ENCODE assay signal across 10 mouse cellular contexts in genomic region chr9:108990462-108990820, GRCm38 (mm10). TPM values are rescaled to one million over a fixed set of nuclear protein-coding genes. Genes with fewer than 3 reads are reported as not detected.
DNase-seq lines count a peak whose midpoint lies in the region; ATAC-seq and TF ChIP-seq lines count a peak whose summit lies in the region.
"Had no signal": no experiment of that assay in that cellular context is flagged by ENCODE, and none has a peak within 500 bp of the region (broad histone marks: within the 10 kb centered on the region; RNA-seq: fewer than 3 reads in every experiment).

No protein-coding gene starts in this region.

- no peak overlapping the region for H3K4me3 ChIP-seq in hindbrain, embryonic 10.5 days
- H3K4me3 ChIP-seq in hindbrain, postnatal 0 days (ENCODE audit: low read length): no peak overlapping the region
- no peak overlapping the region for H3K4me3 ChIP-seq in midbrain, postnatal 0 days (ENCODE audit: low read depth, low read length)
- no peak overlapping the region for H3K4me3 ChIP-seq in midbrain, embryonic 13.5 days (replicated peaks)

- no peaks in the 10 kb centered on the region for H3K9me3 ChIP-seq in hindbrain, embryonic 10.5 days
- H3K9me3 ChIP-seq in hindbrain, postnatal 0 days (ENCODE audit: low read length): no peaks in the 10 kb centered on the region
- no peaks in the 10 kb centered on the region for H3K9me3 ChIP-seq in midbrain, postnatal 0 days (ENCODE audit: low read length)
- no peaks in the 10 kb centered on the region for H3K9me3 ChIP-seq in midbrain, embryonic 13.5 days

- no peak for TF ChIP-seq CTCF in hindbrain, postnatal 0 days (IDR thresholded peaks at IDR 0.05; ENCODE audit: low read depth)
- TF ChIP-seq CTCF in midbrain, postnatal 0 days (IDR thresholded peaks at IDR 0.05): no peak

- peak overlapping the region; percentile 89; the same call in 1 of the 2 replicates for H3K27ac ChIP-seq in hindbrain, embryonic 10.5 days
- no peak overlapping the region for H3K27ac ChIP-seq in hindbrain, postnatal 0 days
- peak overlapping the region; percentile 72; the same call in 1 of the 2 replicates for H3K27ac ChIP-seq in midbrain, postnatal 0 days (ENCODE audit: low read depth, low read length)
- no peak overlapping the region for H3K27ac ChIP-seq in midbrain, embryonic 13.5 days

- WGBS in hindbrain, embryonic 10.5 days: 68% methylated on average over 7 of the region's 7 CpGs
- WGBS in hindbrain, postnatal 0 days: 82% methylated on average over 7 of the region's 7 CpGs
- 76% methylated on average over 7 of the region's 7 CpGs for WGBS in midbrain, postnatal 0 days
- WGBS in midbrain, embryonic 13.5 days: 86% methylated on average over 7 of the region's 7 CpGs

- peaks cover 46% of the 10 kb centered on the region for H3K4me1 ChIP-seq in hindbrain, embryonic 10.5 days (replicated peaks)
- peaks cover 11% of the 10 kb centered on the region; the same call in 1 of the 2 replicates for H3K4me1 ChIP-seq in hindbrain, postnatal 0 days (ENCODE audit: insufficient read depth, low read length)
- H3K4me1 ChIP-seq in midbrain, postnatal 0 days (ENCODE audit: insufficient read depth, low read length): peaks cover 6% of the 10 kb centered on the region; the same call in 1 of the 2 replicates
- peaks cover 30% of the 10 kb centered on the region for H3K4me1 ChIP-seq in midbrain, embryonic 13.5 days (replicated peaks)

- H3K36me3 ChIP-seq in hindbrain, embryonic 10.5 days: no peaks in the 10 kb centered on the region
- no peaks in the 10 kb centered on the region for H3K36me3 ChIP-seq in hindbrain, postnatal 0 days (ENCODE audit: insufficient read depth, low read length)
- no peaks in the 10 kb centered on the region for H3K36me3 ChIP-seq in midbrain, postnatal 0 days (ENCODE audit: insufficient read depth, low read length)
- H3K36me3 ChIP-seq in midbrain, embryonic 13.5 days: no peaks in the 10 kb centered on the region

- H3K9ac ChIP-seq in hindbrain, postnatal 0 days (replicated peaks; ENCODE audit: low read length): no peak overlapping the region
- no peak overlapping the region for H3K9ac ChIP-seq in midbrain, postnatal 0 days (replicated peaks; ENCODE audit: low read length, poor library complexity, severe bottlenecking)
- H3K9ac ChIP-seq in midbrain, embryonic 13.5 days (replicated peaks): no peak overlapping the region

- no peaks in the 10 kb centered on the region for H3K27me3 ChIP-seq in hindbrain, embryonic 10.5 days (ENCODE audit: insufficient read depth, poor library complexity, severe bottlenecking)
- H3K27me3 ChIP-seq in hindbrain, postnatal 0 days (ENCODE audit: insufficient read depth, low read length): no peaks in the 10 kb centered on the region
- H3K27me3 ChIP-seq in midbrain, postnatal 0 days (ENCODE audit: insufficient read depth, low read length): no peaks in the 10 kb centered on the region
- H3K27me3 ChIP-seq in midbrain, embryonic 13.5 days: no peaks in the 10 kb centered on the region

- peak; percentile 40 to 48 for DNase-seq in adrenal gland, adult (ENCODE audit: inconsistent age in 2 of 2, low spot score in 1 of 2)
- DNase-seq in adrenal gland, postnatal 25 days: no peak
- no peak for DNase-seq in hindbrain, embryonic 10.5 days (ENCODE audit: low spot score)
- DNase-seq in hindbrain, postnatal 0 days (ENCODE audit: low spot score): no peak
- no peak for DNase-seq in midbrain, postnatal 0 days (ENCODE audit: low spot score)
- DNase-seq in yolk sac, embryonic 10.5 days (ENCODE audit: low spot score): no peak
- no peak for DNase-seq in adrenal gland, postnatal 36 days
- DNase-seq: gastrocnemius, postnatal 10 days; thymus, adult 18-20 months had no signal

- H3K4me2 ChIP-seq in hindbrain, postnatal 0 days (ENCODE audit: low read depth, low read length): no peak overlapping the region
- no peak overlapping the region for H3K4me2 ChIP-seq in midbrain, postnatal 0 days (ENCODE audit: low read depth, low read length, poor library complexity, severe bottlenecking)
- H3K4me2 ChIP-seq in midbrain, embryonic 13.5 days (replicated peaks): no peak overlapping the region

- no peak for ATAC-seq in hindbrain, postnatal 0 days
- no peak for ATAC-seq in midbrain, postnatal 0 days (ENCODE audit: low FRiP score)
- no peak for ATAC-seq in midbrain, embryonic 13.5 days

RNA-seq across cellular contexts. Expression of gene Pfkfb4, which starts 1.1 kb away (rescaled TPM):
- total RNA-seq in adrenal gland, postnatal 25 days (2021): 4.5 and 6.5 TPM in 2 replicates
- 11.9 and 17.6 TPM in 2 replicates for polyA plus RNA-seq in hindbrain, embryonic 10.5 days (2016; fragmentation: Nextera tagmentation; extraction: Ambion mirVana)
- total RNA-seq in hindbrain, postnatal 0 days (2014; rRNA removed): 58.3 and 63.1 TPM in 2 replicates
- 18.6 and 20.5 TPM in 2 replicates for polyA plus RNA-seq in hindbrain, postnatal 0 days (2015; fragmentation: Nextera tagmentation; extraction: Ambion mirVana)
- total RNA-seq in midbrain, postnatal 0 days (2014; rRNA removed): 46.1 and 51.7 TPM in 2 replicates
- polyA plus RNA-seq in midbrain, postnatal 0 days (2015; fragmentation: Nextera tagmentation; extraction: Ambion mirVana): 24.1 and 28.6 TPM in 2 replicates
- polyA plus RNA-seq in midbrain, embryonic 13.5 days (2015; fragmentation: Nextera tagmentation; extraction: Ambion mirVana): 24.4 and 30.6 TPM in 2 replicates
- 10 to 100 TPM in 1 of 2 experiments, 1 to 10 TPM in 1; 4.8 to 13.2 TPM for total RNA-seq in adrenal gland, postnatal 36 days (2021)

RNA-seq across cellular contexts. Expression of gene Ucn2, which starts 4.6 kb away (rescaled TPM):
- 0.82 TPM in 1 of 2 replicates, not detected in the other for total RNA-seq in adrenal gland, postnatal 25 days (2021)
- not detected in 2 replicates for polyA plus RNA-seq in hindbrain, embryonic 10.5 days (2016; fragmentation: Nextera tagmentation; extraction: Ambion mirVana)
- 0.58 TPM in 1 of 2 replicates, not detected in the other for total RNA-seq in hindbrain, postnatal 0 days (2014; rRNA removed)
- not detected in 2 replicates for polyA plus RNA-seq in hindbrain, postnatal 0 days (2015; fragmentation: Nextera tagmentation; extraction: Ambion mirVana)
- total RNA-seq in midbrain, postnatal 0 days (2014; rRNA removed): not detected in 2 replicates
- not detected in 2 replicates for polyA plus RNA-seq in midbrain, postnatal 0 days (2015; fragmentation: Nextera tagmentation; extraction: Ambion mirVana)
- polyA plus RNA-seq in midbrain, embryonic 13.5 days (2015; fragmentation: Nextera tagmentation; extraction: Ambion mirVana): not detected in 2 replicates
- total RNA-seq in adrenal gland, postnatal 36 days (2021): 1 to 10 TPM in 1 of 2 experiments, not detected in 1; 1.1 TPM

RNA-seq across cellular contexts. Expression of gene Col7a1, which starts 37.1 kb away (rescaled TPM):
- 3.5 and 6.3 TPM in 2 replicates for total RNA-seq in adrenal gland, postnatal 25 days (2021)
- polyA plus RNA-seq in hindbrain, embryonic 10.5 days (2016; fragmentation: Nextera tagmentation; extraction: Ambion mirVana): 1.2 and 3.3 TPM in 2 replicates
- 1.9 and 2.0 TPM in 2 replicates for total RNA-seq in hindbrain, postnatal 0 days (2014; rRNA removed)
- 0.69 and 1.8 TPM in 2 replicates for polyA plus RNA-seq in hindbrain, postnatal 0 days (2015; fragmentation: Nextera tagmentation; extraction: Ambion mirVana)
- total RNA-seq in midbrain, postnatal 0 days (2014; rRNA removed): 1.7 and 4.5 TPM in 2 replicates
- 0.71 and 1.5 TPM in 2 replicates for polyA plus RNA-seq in midbrain, postnatal 0 days (2015; fragmentation: Nextera tagmentation; extraction: Ambion mirVana)
- polyA plus RNA-seq in midbrain, embryonic 13.5 days (2015; fragmentation: Nextera tagmentation; extraction: Ambion mirVana): 1.7 and 1.8 TPM in 2 replicates
- 1 to 10 TPM; 3.9 to 6.0 TPM for total RNA-seq in adrenal gland, postnatal 36 days (2021)

RNA-seq across cellular contexts. Expression of gene Shisa5, which starts 47.9 kb away (rescaled TPM):
- total RNA-seq in adrenal gland, postnatal 25 days (2021): 119 TPM in 2 replicates
- 38.8 and 43.6 TPM in 2 replicates for polyA plus RNA-seq in hindbrain, embryonic 10.5 days (2016; fragmentation: Nextera tagmentation; extraction: Ambion mirVana)
- 77.8 and 90.6 TPM in 2 replicates for total RNA-seq in hindbrain, postnatal 0 days (2014; rRNA removed)
- polyA plus RNA-seq in hindbrain, postnatal 0 days (2015; fragmentation: Nextera tagmentation; extraction: Ambion mirVana): 74.5 and 77.6 TPM in 2 replicates
- 79.7 and 80.6 TPM in 2 replicates for total RNA-seq in midbrain, postnatal 0 days (2014; rRNA removed)
- 75.0 and 89.3 TPM in 2 replicates for polyA plus RNA-seq in midbrain, postnatal 0 days (2015; fragmentation: Nextera tagmentation; extraction: Ambion mirVana)
- 43.7 and 44.3 TPM in 2 replicates for polyA plus RNA-seq in midbrain, embryonic 13.5 days (2015; fragmentation: Nextera tagmentation; extraction: Ambion mirVana)
- 100 to 1,000 TPM; 122 to 128 TPM for total RNA-seq in adrenal gland, postnatal 36 days (2021)

RNA-seq across cellular contexts. Expression of gene Uqcrc1, which starts 54.0 kb away (rescaled TPM):
- 577 and 589 TPM in 2 replicates for total RNA-seq in adrenal gland, postnatal 25 days (2021)
- polyA plus RNA-seq in hindbrain, embryonic 10.5 days (2016; fragmentation: Nextera tagmentation; extraction: Ambion mirVana): 478 and 495 TPM in 2 replicates
- 459 and 483 TPM in 2 replicates for total RNA-seq in hindbrain, postnatal 0 days (2014; rRNA removed)
- 568 and 592 TPM in 2 replicates for polyA plus RNA-seq in hindbrain, postnatal 0 days (2015; fragmentation: Nextera tagmentation; extraction: Ambion mirVana)
- 407 and 456 TPM in 2 replicates for total RNA-seq in midbrain, postnatal 0 days (2014; rRNA removed)
- 522 and 562 TPM in 2 replicates for polyA plus RNA-seq in midbrain, postnatal 0 days (2015; fragmentation: Nextera tagmentation; extraction: Ambion mirVana)
- 366 and 383 TPM in 2 replicates for polyA plus RNA-seq in midbrain, embryonic 13.5 days (2015; fragmentation: Nextera tagmentation; extraction: Ambion mirVana)
- total RNA-seq in adrenal gland, postnatal 36 days (2021): 100 to 1,000 TPM; 632 to 663 TPM

Comparison
In these comparisons a context has a peak if more than half of its experiments do, and no peak if none do; other contexts are left out.
1. DNase-seq: peak in adrenal gland, adult (2 of 2); none in adrenal gland, postnatal 25 days (single experiment), hindbrain, embryonic 10.5 days (single experiment), hindbrain, postnatal 0 days (single experiment), midbrain, postnatal 0 days (single experiment), yolk sac, embryonic 10.5 days (single experiment) and adrenal gland, postnatal 36 days (0 of 2).
2. H3K27ac ChIP-seq: peak in hindbrain, embryonic 10.5 days (single experiment) and midbrain, postnatal 0 days (single experiment); none in hindbrain, postnatal 0 days (single experiment) and midbrain, embryonic 13.5 days (single experiment).